Mouse (Mus musculus): ENCODE measurements around the gene Entr1. TPM values are rescaled to one million over a fixed set of nuclear protein-coding genes. Genes with fewer than 3 reads are reported as not detected.

Entr1 gene
- polyA plus RNA-seq (2012; fragmentation: generic; extraction: Trizol): 49.1 TPM
- long read RNA-seq, experiment 1, transcript Entr1-204 (10 exons, 2,193 nt): minor isoform, 5 of 71 reads
- long read RNA-seq, experiment 1, transcript Entr1-201 (9 exons, 2,031 nt): minor isoform, 15 of 71 reads
- long read RNA-seq, experiment 1, transcript Entr1-202 (8 exons, 1,955 nt): major isoform, 35 of 71 reads
- long read RNA-seq, experiment 1, partial matches to known transcripts: 1 of 71 reads
- long read RNA-seq, experiment 1, other reads (novel, unspliced or antisense): 14 of 71 reads
- long read RNA-seq, experiment 2, transcript Entr1-202 (8 exons, 1,955 nt): major isoform, 273 of 571 reads
- long read RNA-seq, experiment 2, transcript Entr1-204 (10 exons, 2,193 nt): minor isoform, 20 of 571 reads
- long read RNA-seq, experiment 2, transcript Entr1-201 (9 exons, 2,031 nt): minor isoform, 172 of 571 reads
- long read RNA-seq, experiment 2, transcript Entr1-203 (9 exons, 2,099 nt): minor isoform, 5 of 571 reads
- long read RNA-seq, experiment 2, partial matches to known transcripts: 6 of 571 reads
- long read RNA-seq, experiment 2, other reads (novel, unspliced or antisense): 95 of 571 reads

DNA sequence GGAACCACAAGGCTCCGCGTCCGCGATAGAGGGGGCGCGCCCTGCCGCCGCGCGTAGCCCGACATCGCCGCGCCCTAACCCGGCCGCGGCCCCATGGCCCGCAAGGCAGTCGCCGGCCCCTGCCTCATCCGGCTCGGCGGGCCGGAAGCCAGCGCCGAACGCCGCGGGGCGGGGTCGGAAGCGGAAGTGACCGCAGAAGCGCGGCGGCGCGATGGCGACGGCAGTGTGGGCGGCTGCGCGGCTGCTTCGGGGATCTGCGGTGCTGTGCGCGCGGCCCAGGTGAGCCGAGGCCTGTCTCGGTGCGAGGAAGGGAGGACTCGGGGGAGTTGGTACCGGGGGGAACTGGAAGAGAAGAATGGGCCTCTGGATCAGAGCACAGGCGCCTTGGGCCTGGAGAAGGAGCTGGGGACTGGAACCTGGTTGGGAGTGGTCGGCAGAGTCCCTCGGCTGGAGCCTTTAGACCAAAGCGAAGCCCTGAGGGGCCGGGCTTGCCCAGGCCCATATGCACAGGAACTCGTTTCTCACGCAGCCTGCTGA is at the start of gene Entr1, which contains the start of gene Pmpca:
Entr1 (minus strand) TSS at position 163 of the 537 bp plus-strand sequence.
Pmpca (plus strand) TSS at position 186 of the 537 bp plus-strand sequence.
- Histone ChIP-seq H3K36me3 (ENCODE audit: control insufficient read depth, insufficient read depth) (peaks cover 79% of the 10 kb centered on the region), H3K79me3 (ENCODE audit: low read depth) (peaks cover 44% of the 10 kb centered on the region), H3K27me3 (ENCODE audit: control insufficient read depth, insufficient read depth, insufficient read length) (no peaks in the 10 kb centered on the region), H3K79me2 (ENCODE audit: control insufficient read depth, insufficient read depth) (peaks cover 66% of the 10 kb centered on the region), H3ac (ENCODE audit: control insufficient read depth, insufficient read length, low read depth) (peak within 1 kb of the TSS; percentile 99), H3K4me3 (ENCODE audit: insufficient read depth, poor library complexity, severe bottlenecking) (peak within 1 kb of the TSS; percentile 93)
- TF ChIP-seq CTCF (IDR thresholded peaks at IDR 0.05; ENCODE audit: control insufficient read depth, insufficient read depth, insufficient read length): no peak
- TF ChIP-seq FOSL1 (IDR thresholded peaks at IDR 0.05; ENCODE audit: insufficient read depth, low read length, poor library complexity, severe bottlenecking): no peak
- no peak for TF ChIP-seq USF1 (IDR thresholded peaks at IDR 0.05; ENCODE audit: low read depth)
- peak; percentile 77 for TF ChIP-seq MAX (IDR thresholded peaks at IDR 0.05)

GRCm38 (mm10) chr2:26438373-26438772 is 49.3 kb upstream of the Entr1 start:
- no peak for TF ChIP-seq USF1 (IDR thresholded peaks at IDR 0.05; ENCODE audit: low read depth)
- no peak for TF ChIP-seq MYOG (IDR thresholded peaks at IDR 0.05; ENCODE audit: control insufficient read depth, extremely low read depth, insufficient read length)
- no peak for TF ChIP-seq CTCF (IDR thresholded peaks at IDR 0.05; ENCODE audit: control insufficient read depth, insufficient read depth, insufficient read length)
- no peak for TF ChIP-seq MAX (IDR thresholded peaks at IDR 0.05)
- no peak for TF ChIP-seq CEBPB (IDR thresholded peaks at IDR 0.05; ENCODE audit: low read depth)
- TF ChIP-seq FOSL1 (IDR thresholded peaks at IDR 0.05; ENCODE audit: insufficient read depth, low read length, poor library complexity, severe bottlenecking): no peak
- TF ChIP-seq MYOD1 (IDR thresholded peaks at IDR 0.05; ENCODE audit: control insufficient read depth, insufficient read length, low read depth): no peak
- Histone ChIP-seq H3K4me3 (ENCODE audit: insufficient read depth, poor library complexity, severe bottlenecking) (no peak overlapping the region), H3K79me3 (ENCODE audit: low read depth) (peaks cover 17% of the 10 kb centered on the region), H3ac (ENCODE audit: control insufficient read depth, insufficient read length, low read depth) (no peak overlapping the region), H3K27me3 (ENCODE audit: control insufficient read depth, insufficient read depth, insufficient read length) (no peaks in the 10 kb centered on the region), H3K36me3 (ENCODE audit: control insufficient read depth, insufficient read depth) (peaks cover 84% of the 10 kb centered on the region), H3K79me2 (ENCODE audit: control insufficient read depth, insufficient read depth) (peaks cover 60% of the 10 kb centered on the region)

- Histone ChIP-seq H3K4me3 (ENCODE audit: insufficient read depth, poor library complexity, severe bottlenecking) (no peak overlapping the region), H3K79me3 (ENCODE audit: low read depth) (peaks cover 10% of the 10 kb centered on the region), H3K27me3 (ENCODE audit: control insufficient read depth, insufficient read depth, insufficient read length) (no peaks in the 10 kb centered on the region), H3ac (ENCODE audit: control insufficient read depth, insufficient read length, low read depth) (no peak overlapping the region), H3K79me2 (ENCODE audit: control insufficient read depth, insufficient read depth) (peaks cover 48% of the 10 kb centered on the region), H3K36me3 (ENCODE audit: control insufficient read depth, insufficient read depth) (peaks cover 95% of the 10 kb centered on the region)
- TF ChIP-seq MYOD1 (IDR thresholded peaks at IDR 0.05; ENCODE audit: control insufficient read depth, insufficient read length, low read depth) (no peak), USF1 (IDR thresholded peaks at IDR 0.05; ENCODE audit: low read depth) (no peak), CEBPB (IDR thresholded peaks at IDR 0.05; ENCODE audit: low read depth) (no peak), MAX (IDR thresholded peaks at IDR 0.05) (no peak), FOSL1 (IDR thresholded peaks at IDR 0.05; ENCODE audit: insufficient read depth, low read length, poor library complexity, severe bottlenecking) (no peak)
These were observed 48.1 kb upstream of the Entr1 start for GRCm38 (mm10) chr2:26437221-26437620.

DNA sequence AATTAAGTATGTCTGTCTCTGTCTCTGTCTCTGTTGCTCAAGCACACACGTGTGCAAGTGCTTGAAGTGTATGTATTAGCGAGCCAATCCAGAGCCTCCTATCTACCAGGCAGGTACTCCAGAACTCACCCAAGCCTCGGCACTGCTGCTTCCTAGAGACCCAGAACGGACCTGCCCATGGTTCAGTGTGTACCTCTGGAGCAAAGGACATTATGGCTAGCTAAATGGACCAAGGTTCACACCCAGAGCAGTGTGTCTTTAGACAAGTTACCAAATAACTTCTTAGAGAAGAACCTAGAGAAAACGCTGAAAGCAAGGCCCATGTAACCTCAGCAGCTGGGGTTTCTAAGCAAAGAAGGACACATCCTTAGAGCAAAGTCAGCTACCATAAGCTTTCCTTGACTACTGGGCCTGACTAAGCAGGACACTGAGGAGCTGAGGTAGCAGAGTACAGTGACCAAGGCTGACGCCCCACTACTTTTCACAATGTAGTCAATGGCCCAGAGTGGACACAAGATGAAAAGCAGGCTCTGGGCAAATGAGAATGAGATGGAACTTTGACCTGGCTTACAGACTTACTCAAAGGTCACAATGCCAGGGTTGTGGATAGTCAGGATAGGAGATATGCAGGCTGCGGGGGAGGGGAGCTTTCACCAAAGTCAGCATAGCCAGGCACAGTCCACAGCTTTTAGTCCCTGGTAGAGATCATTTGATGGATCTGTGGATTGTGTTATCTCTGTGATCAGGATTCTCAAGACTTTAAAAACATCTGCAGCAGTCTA is 45.9 kb upstream of the Entr1 start:
- Histone ChIP-seq H3K27me3 (ENCODE audit: control insufficient read depth, insufficient read depth, insufficient read length) (no peaks in the 10 kb centered on the region), H3K79me2 (ENCODE audit: control insufficient read depth, insufficient read depth) (peaks cover 38% of the 10 kb centered on the region), H3ac (ENCODE audit: control insufficient read depth, insufficient read length, low read depth) (no peak overlapping the region), H3K79me3 (ENCODE audit: low read depth) (peaks cover 6% of the 10 kb centered on the region), H3K4me3 (ENCODE audit: insufficient read depth, poor library complexity, severe bottlenecking) (no peak overlapping the region), H3K36me3 (ENCODE audit: control insufficient read depth, insufficient read depth) (peaks cover 92% of the 10 kb centered on the region)
- TF ChIP-seq CTCF (IDR thresholded peaks at IDR 0.05; ENCODE audit: control insufficient read depth, insufficient read depth, insufficient read length) (no peak), CEBPB (IDR thresholded peaks at IDR 0.05; ENCODE audit: low read depth) (no peak), FOSL1 (IDR thresholded peaks at IDR 0.05; ENCODE audit: insufficient read depth, low read length, poor library complexity, severe bottlenecking) (no peak), MYOG (IDR thresholded peaks at IDR 0.05; ENCODE audit: control insufficient read depth, extremely low read depth, insufficient read length) (no peak), MAX (IDR thresholded peaks at IDR 0.05) (no peak)

DNA sequence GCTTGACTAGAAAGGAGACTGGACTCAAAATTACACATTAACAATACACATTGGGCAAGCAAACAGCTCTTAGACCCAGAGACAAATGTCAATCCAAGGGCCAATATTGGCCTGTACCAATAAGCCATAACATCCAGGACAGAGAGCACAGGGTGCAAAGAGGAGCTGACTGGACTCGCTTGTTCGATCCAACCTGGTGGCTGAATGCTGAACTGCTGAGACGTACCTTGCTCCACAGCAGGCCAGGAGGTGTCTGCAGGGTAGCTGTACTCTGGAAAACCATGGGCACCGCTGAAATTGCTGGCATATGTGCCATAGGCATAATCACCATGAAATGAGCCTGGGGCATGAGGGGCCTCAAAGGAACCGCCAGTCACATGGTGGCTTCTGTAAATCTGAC is 40.7 kb upstream of the Entr1 start:
- H3K79me2 ChIP-seq (ENCODE audit: control insufficient read depth, insufficient read depth): peaks cover 7% of the 10 kb centered on the region
- H3ac ChIP-seq (ENCODE audit: control insufficient read depth, insufficient read length, low read depth): no peak overlapping the region
- peaks cover 93% of the 10 kb centered on the region for H3K36me3 ChIP-seq (ENCODE audit: control insufficient read depth, insufficient read depth)
- H3K27me3 ChIP-seq (ENCODE audit: control insufficient read depth, insufficient read depth, insufficient read length): no peaks in the 10 kb centered on the region
- H3K79me3 ChIP-seq (ENCODE audit: low read depth): no peaks in the 10 kb centered on the region
- no peak overlapping the region for H3K4me3 ChIP-seq (ENCODE audit: insufficient read depth, poor library complexity, severe bottlenecking)
- no peak for TF ChIP-seq MYOD1 (IDR thresholded peaks at IDR 0.05; ENCODE audit: control insufficient read depth, insufficient read length, low read depth)
- no peak for TF ChIP-seq MYOG (IDR thresholded peaks at IDR 0.05; ENCODE audit: control insufficient read depth, extremely low read depth, insufficient read length)
- no peak for TF ChIP-seq CTCF (IDR thresholded peaks at IDR 0.05; ENCODE audit: control insufficient read depth, insufficient read depth, insufficient read length)
- TF ChIP-seq USF1 (IDR thresholded peaks at IDR 0.05; ENCODE audit: low read depth): no peak
- no peak for TF ChIP-seq FOSL1 (IDR thresholded peaks at IDR 0.05; ENCODE audit: insufficient read depth, low read length, poor library complexity, severe bottlenecking)
- no peak for TF ChIP-seq MAX (IDR thresholded peaks at IDR 0.05)
- TF ChIP-seq CEBPB (IDR thresholded peaks at IDR 0.05; ENCODE audit: low read depth): no peak

Data from C2C12 (cell line).